Mouse (Mus musculus): ENCODE measurements at regions not wholly inside any gene's neighbourhood (a gene's known extent, or its start where the extent isn't known, plus 50 kb on each side); places are given as distances from the start of the nearest gene placed in this dataset.

GRCm38 (mm10) chr9:84461441-84461840 is 536.5 kb downstream of the Bckdhb start:
- TF ChIP-seq CTCF (IDR thresholded peaks at IDR 0.05; ENCODE audit: low read depth) = no peak
- no peak for TF ChIP-seq EP300 (IDR thresholded peaks at IDR 0.05; ENCODE audit: low read depth)

All from liver, embryonic 14.5 days (tissue).